Mouse (Mus musculus) left cerebral cortex, adult 2 months (tissue): ENCODE results near the gene Carmil1. TPM values are rescaled to one million over a fixed set of nuclear protein-coding genes. Genes with fewer than 3 reads are reported as not detected.

Source experiments
- DNase-seq, 2 experiments: peaks; one replicate each; pipeline ENCODE4 v3.0.0; 2021 to 2022; ENCODE audit warnings: low spot score in 2 of 2, mixed read lengths in 1 of 2; ENCODE audit errors: extremely low spot score in 1 of 2
- H3K27ac ChIP-seq: fragments of 200-600 bp; 2 replicates; pipeline ENCODE4 v1.8.1; 2022
- H3K4me3 ChIP-seq: fragments of 200-600 bp; 2 replicates; pipeline ENCODE4 v1.8.1; 2022
- CTCF ChIP-seq: fragments of 200-600 bp; IDR thresholded peaks from 2 replicates; pipeline ENCODE4 v1.8.1; 2022; ENCODE audit warnings: antibody characterized with exemption, mild to moderate bottlenecking, moderate library complexity
- intact Hi-C: fragments of 180-260 bp; cut with DNase I; formaldehyde crosslinking; loops from one replicate; pipeline ENCODE4 v1.15.1; 2025
- long read RNA-seq, 2 experiments: library from polyadenylated mRNA; stranded (forward); transcript quantifications; one replicate each; pipeline ENCODE4 v2.0.0; 2021; ENCODE audit warnings: borderline mapping rate in 2 of 2
- total RNA-seq, 2 experiments: library from RNA; stranded (reverse); gene quantifications; 2 replicates each; pipeline ENCODE4 v1.2.3; 2021

The Carmil1 gene
- 10 to 100 TPM; 32.5 to 34.3 TPM for total RNA-seq
- long read RNA-seq, experiment 1, partial matches to known transcripts = 3 of 12 reads
- long read RNA-seq, experiment 1, other reads (novel, unspliced or antisense) = 9 of 12 reads
- long read RNA-seq, experiment 2, partial matches to known transcripts = 3 of 13 reads
- long read RNA-seq, experiment 2, other reads (novel, unspliced or antisense) = 10 of 13 reads

- intact Hi-C loops = loop anchor here (1.0 to 5.0 kb wide), 4 partner anchors 78 to 253 kb away; no protein-coding TSS in a partner anchor
- TF ChIP-seq CTCF = peak; percentile 75
- H3K4me3 ChIP-seq = peak within 1 kb of the TSS; percentile 61
- peak within 1 kb of the TSS; percentile 91 for H3K27ac ChIP-seq
- DNase-seq = peak; percentile 85 to 87
Observed at GRCm38 (mm10) chr13:24280439-24281431, at the start of gene Carmil1. Gene Carmil1, minus strand, starts transcription at chr13:24280795.

GRCm38 (mm10) chr13:24330128-24330527, 49.5 kb upstream of the Carmil1 start:
- no peak overlapping the region for H3K4me3 ChIP-seq
- DNase-seq = no peak
- H3K27ac ChIP-seq = no peak overlapping the region
- intact Hi-C loops = loop anchor here (10.0 kb wide), 1 partner anchor 355 kb away; no protein-coding TSS in a partner anchor
- no peak for TF ChIP-seq CTCF

GRCm38 (mm10) chr13:24328036-24328817, 47.6 kb upstream of the Carmil1 start:
- intact Hi-C loops = no loop called here
- Histone ChIP-seq H3K4me3 (no peak overlapping the region), H3K27ac (no peak overlapping the region)
- DNase-seq = no peak
- no peak for TF ChIP-seq CTCF

GRCm38 (mm10) chr13:24327201-24327600, 46.6 kb upstream of the Carmil1 start, which contains the start of gene Cmah:
Gene Cmah, plus strand, starts transcription at chr13:24327404.
- no peak for DNase-seq
- intact Hi-C loops = no loop called here
- no peak for TF ChIP-seq CTCF
- Histone ChIP-seq H3K4me3 (no peak within 1 kb of the TSS), H3K27ac (no peak within 1 kb of the TSS)

- intact Hi-C loops = no loop called here
- no peak overlapping the region for H3K27ac ChIP-seq
- H3K4me3 ChIP-seq = no peak overlapping the region
- DNase-seq = no peak
- TF ChIP-seq CTCF = no peak
Observed at GRCm38 (mm10) chr13:24321313-24321712, 40.7 kb upstream of the Carmil1 start.

- peak; percentile 21 to 44 for DNase-seq
- TF ChIP-seq CTCF = peak; percentile 69
- H3K4me3 ChIP-seq = no peak overlapping the region
- intact Hi-C loops = loop anchor here (5.0 kb wide), 2 partner anchors 296 to 486 kb away; no protein-coding TSS in a partner anchor
- no peak overlapping the region for H3K27ac ChIP-seq
Observed at GRCm38 (mm10) chr13:24318618-24319017, 38.0 kb upstream of the Carmil1 start.

GRCm38 (mm10) chr13:24316563-24316962, 36.0 kb upstream of the Carmil1 start:
- peak; percentile 46 for TF ChIP-seq CTCF
- no peak for DNase-seq
- H3K4me3 ChIP-seq = no peak overlapping the region
- intact Hi-C loops = loop anchor here (2.0 to 5.0 kb wide), 3 partner anchors 294 to 522 kb away; no protein-coding TSS in a partner anchor
- no peak overlapping the region for H3K27ac ChIP-seq

GRCm38 (mm10) chr13:24311011-24311940, 30.7 kb upstream of the Carmil1 start:
- TF ChIP-seq CTCF = no peak
- H3K4me3 ChIP-seq = no peak overlapping the region
- no peak for DNase-seq
- intact Hi-C loops = no loop called here
- H3K27ac ChIP-seq = no peak overlapping the region

GRCm38 (mm10) chr13:24306248-24306647, 25.7 kb upstream of the Carmil1 start:
- H3K4me3 ChIP-seq = no peak overlapping the region
- intact Hi-C loops = no loop called here
- peak; percentile 16 for TF ChIP-seq CTCF
- no peak overlapping the region for H3K27ac ChIP-seq
- no peak for DNase-seq

GRCm38 (mm10) chr13:24305486-24305885, 24.9 kb upstream of the Carmil1 start:
- intact Hi-C loops = no loop called here
- TF ChIP-seq CTCF = no peak
- Histone ChIP-seq H3K27ac (no peak overlapping the region), H3K4me3 (no peak overlapping the region)
- no peak for DNase-seq
